Mouse (Mus musculus): ENCODE data around the gene Adam1b. TPM values are rescaled to one million over a fixed set of nuclear protein-coding genes. Genes with fewer than 3 reads are reported as not detected.
"Not testable (repeated sequence)": the region's sequence is repeated elsewhere in the genome, so short reads cannot be mapped to it uniquely, and the experiment has no call there.

The Adam1b gene
- polyA plus RNA-seq, 1 experiment: 0.07 TPM

DNA sequence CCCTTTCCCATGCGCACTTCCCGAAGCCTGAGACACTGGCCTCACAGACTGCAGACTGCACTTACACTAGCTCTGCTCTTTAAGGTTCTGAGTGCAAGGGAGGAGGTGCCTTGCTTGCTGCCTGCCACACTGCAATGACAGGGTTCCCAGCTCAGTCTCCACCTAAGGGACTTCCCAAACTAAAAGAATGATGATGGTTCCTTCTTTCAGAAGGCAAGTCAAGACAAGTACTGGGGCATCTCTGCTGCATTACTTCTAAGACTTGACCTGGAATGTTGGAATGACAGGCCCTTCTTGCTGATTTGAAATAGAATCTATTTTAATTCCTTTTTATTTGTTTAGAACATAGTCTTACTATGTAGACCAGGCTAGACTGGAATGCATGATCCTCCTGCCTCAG lies 34.4 kb upstream of the Adam1b start:
- no peak for TF ChIP-seq FLI1 (IDR thresholded peaks at IDR 0.05; ENCODE audit: low read length)
- no peak for TF ChIP-seq GATA1 (IDR thresholded peaks at IDR 0.05; ENCODE audit: borderline replicate concordance, low read length)
- Histone ChIP-seq H3K4me3 (replicated peaks) (no peak overlapping the region), H3K27me3 (replicated peaks) (no peaks in the 10 kb centered on the region), H3K9me3 (no peaks in the 10 kb centered on the region), H3K4me1 (peaks cover 15% of the 10 kb centered on the region), H3K36me3 (replicated peaks; ENCODE audit: low read length) (peaks cover 79% of the 10 kb centered on the region)

DNA sequence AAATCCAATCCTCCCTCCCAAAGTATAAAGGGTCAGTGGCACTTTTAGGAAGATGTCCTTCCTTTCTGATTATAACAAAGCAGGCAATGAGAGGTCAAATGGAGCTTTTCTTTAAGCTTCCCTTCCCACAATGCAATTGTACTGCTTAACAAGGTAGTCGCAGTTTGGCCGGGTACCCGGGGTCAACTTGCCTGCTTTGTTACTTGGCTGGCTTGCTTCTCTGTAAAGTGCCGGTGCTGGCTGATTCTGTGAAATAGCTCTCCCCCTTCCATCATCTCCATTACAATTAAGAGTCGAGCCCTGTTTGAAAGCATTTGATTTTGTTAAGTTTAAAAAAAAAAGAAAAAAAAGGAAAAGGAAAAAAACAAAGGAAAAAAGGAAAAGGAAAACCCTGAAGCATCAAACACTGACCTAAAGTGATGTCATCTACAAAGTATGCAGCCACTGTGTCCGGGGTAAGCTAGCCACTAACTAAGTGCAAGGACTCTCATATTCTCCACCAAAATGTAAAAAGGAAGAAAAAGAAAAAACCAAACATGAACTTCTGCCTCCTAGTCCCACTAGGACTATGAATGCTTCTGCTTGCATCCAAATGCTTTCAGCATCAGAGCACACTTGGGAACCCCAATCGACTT lies 33.8 kb upstream of the Adam1b start:
- Histone ChIP-seq H3K4me3 (replicated peaks) (no peak overlapping the region), H3K27me3 (replicated peaks) (no peaks in the 10 kb centered on the region), H3K4me1 (peaks cover 9% of the 10 kb centered on the region), H3K9me3 (no peaks in the 10 kb centered on the region), H3K36me3 (replicated peaks; ENCODE audit: low read length) (peaks cover 84% of the 10 kb centered on the region)
- TF ChIP-seq FLI1 (IDR thresholded peaks at IDR 0.05; ENCODE audit: low read length) (no peak), GATA1 (IDR thresholded peaks at IDR 0.05; ENCODE audit: borderline replicate concordance, low read length) (no peak)

DNA sequence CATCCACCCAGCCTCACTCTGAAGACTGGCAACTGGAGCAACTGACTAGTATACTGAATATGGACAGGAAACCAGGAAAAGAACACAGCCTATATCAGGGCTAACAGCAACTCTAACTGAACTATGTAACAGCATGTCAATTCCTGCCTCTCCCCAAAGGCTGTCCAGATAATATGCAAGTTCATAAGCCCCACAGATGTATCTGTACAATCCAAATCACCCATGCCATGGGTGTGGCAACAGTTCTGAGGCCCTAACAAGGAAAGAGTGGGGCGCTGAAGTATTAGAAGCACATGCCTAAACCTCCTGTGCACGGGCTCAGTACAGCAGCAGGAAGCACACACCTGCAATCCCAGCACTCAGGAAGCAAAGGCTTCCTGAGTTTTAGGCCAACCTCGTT lies 31.9 kb upstream of the Adam1b start:
- Histone ChIP-seq H3K4me3 (replicated peaks) (no peak overlapping the region), H3K36me3 (replicated peaks; ENCODE audit: low read length) (peaks cover 94% of the 10 kb centered on the region), H3K4me1 (peaks cover 5% of the 10 kb centered on the region; the same call in 1 of the 2 replicates), H3K27me3 (replicated peaks) (no peaks in the 10 kb centered on the region), H3K9me3 (no peaks in the 10 kb centered on the region)
- TF ChIP-seq GATA1 (IDR thresholded peaks at IDR 0.05; ENCODE audit: borderline replicate concordance, low read length) (no peak), FLI1 (IDR thresholded peaks at IDR 0.05; ENCODE audit: low read length) (no peak)

- TF ChIP-seq GATA1 (IDR thresholded peaks at IDR 0.05; ENCODE audit: borderline replicate concordance, low read length) (no peak), FLI1 (IDR thresholded peaks at IDR 0.05; ENCODE audit: low read length) (no peak)
- Histone ChIP-seq H3K4me1 (peaks cover 5% of the 10 kb centered on the region; the same call in 1 of the 2 replicates), H3K27me3 (replicated peaks) (no peaks in the 10 kb centered on the region), H3K4me3 (replicated peaks) (no peak overlapping the region), H3K36me3 (replicated peaks; ENCODE audit: low read length) (peaks cover 97% of the 10 kb centered on the region), H3K9me3 (no peaks in the 10 kb centered on the region)
Observed at GRCm38 (mm10) chr5:121534521-121534920, 31.3 kb upstream of the Adam1b start.

- Histone ChIP-seq H3K36me3 (replicated peaks; ENCODE audit: low read length) (peaks cover 90% of the 10 kb centered on the region), H3K4me3 (replicated peaks) (no peak overlapping the region), H3K4me1 (peaks cover 4% of the 10 kb centered on the region; the same call in 1 of the 2 replicates), H3K27me3 (replicated peaks) (no peaks in the 10 kb centered on the region), H3K9me3 (no peaks in the 10 kb centered on the region)
- TF ChIP-seq GATA1 (IDR thresholded peaks at IDR 0.05; ENCODE audit: borderline replicate concordance, low read length): no peak
Observed at GRCm38 (mm10) chr5:121526961-121527360, 23.7 kb upstream of the Adam1b start.

GRCm38 (mm10) chr5:121526526-121526925 lies 23.3 kb upstream of the Adam1b start:
- H3K36me3 ChIP-seq (replicated peaks; ENCODE audit: low read length): peaks cover 90% of the 10 kb centered on the region
- peaks cover 4% of the 10 kb centered on the region; the same call in 1 of the 2 replicates for H3K4me1 ChIP-seq
- no peaks in the 10 kb centered on the region for H3K27me3 ChIP-seq (replicated peaks)
- H3K9me3 ChIP-seq: no peaks in the 10 kb centered on the region
- no peak for TF ChIP-seq FLI1 (IDR thresholded peaks at IDR 0.05; ENCODE audit: low read length)
- no peak for TF ChIP-seq GATA1 (IDR thresholded peaks at IDR 0.05; ENCODE audit: borderline replicate concordance, low read length)
- no peak overlapping the region for H3K4me3 ChIP-seq (replicated peaks)

GRCm38 (mm10) chr5:121525774-121526450 lies 22.7 kb upstream of the Adam1b start:
- H3K4me3 ChIP-seq (replicated peaks): no peak overlapping the region
- no peaks in the 10 kb centered on the region for H3K27me3 ChIP-seq (replicated peaks)
- H3K36me3 ChIP-seq (replicated peaks; ENCODE audit: low read length): peaks cover 90% of the 10 kb centered on the region
- TF ChIP-seq GATA1 (IDR thresholded peaks at IDR 0.05; ENCODE audit: borderline replicate concordance, low read length): no peak
- no peak for TF ChIP-seq FLI1 (IDR thresholded peaks at IDR 0.05; ENCODE audit: low read length)
- H3K9me3 ChIP-seq: no peaks in the 10 kb centered on the region
- H3K4me1 ChIP-seq: peaks cover 4% of the 10 kb centered on the region; the same call in 1 of the 2 replicates

DNA sequence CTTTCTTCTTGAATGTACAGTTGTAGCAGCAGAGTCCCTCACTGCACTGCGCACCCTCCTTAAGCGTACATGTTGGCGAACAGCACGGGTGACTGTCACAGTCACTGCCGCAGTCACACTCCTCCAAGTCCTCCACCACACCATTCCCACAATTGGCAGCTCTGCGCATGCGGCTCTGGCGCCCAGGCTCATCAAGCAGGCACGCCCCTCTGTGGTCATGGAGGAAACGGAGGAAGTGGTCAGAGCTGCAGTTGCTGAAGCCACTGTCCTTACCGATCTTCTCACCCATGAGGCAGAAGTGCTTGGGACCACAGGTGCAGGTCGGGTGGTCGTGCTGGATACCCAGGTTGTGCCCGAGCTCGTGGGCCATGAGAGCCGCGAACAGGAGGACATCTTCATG lies 16.5 kb upstream of the Adam1b start:
- not testable (repeated sequence) for H3K27me3 ChIP-seq (replicated peaks); H3K9me3 ChIP-seq
- Histone ChIP-seq H3K36me3 (replicated peaks; ENCODE audit: low read length) (peaks cover 59% of the 10 kb centered on the region), H3K4me3 (replicated peaks) (peak overlapping the region; percentile 64), H3K4me1 (peaks cover 14% of the 10 kb centered on the region)

GRCm38 (mm10) chr5:121518983-121519382 lies 15.7 kb upstream of the Adam1b start:
- TF ChIP-seq FLI1 (IDR thresholded peaks at IDR 0.05; ENCODE audit: low read length): no peak
- no peak for TF ChIP-seq GATA1 (IDR thresholded peaks at IDR 0.05; ENCODE audit: borderline replicate concordance, low read length)
- Histone ChIP-seq H3K4me3 (replicated peaks) (peak overlapping the region; percentile 17), H3K36me3 (replicated peaks; ENCODE audit: low read length) (peaks cover 51% of the 10 kb centered on the region), H3K4me1 (peaks cover 14% of the 10 kb centered on the region), H3K27me3 (replicated peaks) (no peaks in the 10 kb centered on the region), H3K9me3 (no peaks in the 10 kb centered on the region)

DNA sequence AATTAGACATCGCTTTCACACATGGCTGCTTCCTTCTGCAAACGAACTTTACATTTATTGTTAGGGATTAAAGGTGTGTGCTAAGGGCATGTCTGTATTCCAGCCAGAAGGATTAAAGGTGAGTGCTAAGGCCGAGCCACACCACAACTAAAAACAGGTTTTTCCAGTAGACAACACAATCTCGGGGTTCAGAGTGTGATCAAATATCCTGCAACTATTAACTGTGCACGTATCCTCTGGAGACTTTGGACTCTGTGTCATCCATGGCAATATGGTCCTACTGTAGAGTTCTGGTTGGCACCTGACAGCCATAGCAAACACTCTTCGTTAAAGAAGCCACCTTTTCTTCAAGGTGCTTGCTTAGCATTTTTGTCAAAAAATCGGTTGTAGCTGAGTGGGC lies 6.8 kb upstream of the Adam1b start:
- H3K4me3 ChIP-seq (replicated peaks): no peak overlapping the region
- TF ChIP-seq FLI1 (IDR thresholded peaks at IDR 0.05; ENCODE audit: low read length) (no peak), GATA1 (IDR thresholded peaks at IDR 0.05; ENCODE audit: borderline replicate concordance, low read length) (no peak)
- H3K4me1 ChIP-seq: peaks cover 4% of the 10 kb centered on the region; the same call in 1 of the 2 replicates

More for the DNA sequence above, 6.8 kb upstream of the Adam1b start:
- Histone ChIP-seq H3K36me3 (replicated peaks; ENCODE audit: low read length) (no peaks in the 10 kb centered on the region), H3K27me3 (replicated peaks) (peaks cover 17% of the 10 kb centered on the region), H3K9me3 (no peaks in the 10 kb centered on the region)
